Mouse (Mus musculus) c-Kit-positive CD71-negative TER-119-negative erythroid progenitor cells, embryonic 14.5 days (primary cell): ENCODE measurements at regions not wholly inside any gene's neighbourhood (a gene's known extent, or its start where the extent isn't known, plus 50 kb on each side); places are given as distances from the start of the nearest gene placed in this dataset.
A peak's percentile ranks its signal among the peaks of the same experiment; 100 is the strongest.

ENCODE experiments used
- DNase-seq: peaks from one replicate; pipeline ENCODE4 v3.0.0-alpha.2; 2013; ENCODE audit warnings: low read depth

DNA sequence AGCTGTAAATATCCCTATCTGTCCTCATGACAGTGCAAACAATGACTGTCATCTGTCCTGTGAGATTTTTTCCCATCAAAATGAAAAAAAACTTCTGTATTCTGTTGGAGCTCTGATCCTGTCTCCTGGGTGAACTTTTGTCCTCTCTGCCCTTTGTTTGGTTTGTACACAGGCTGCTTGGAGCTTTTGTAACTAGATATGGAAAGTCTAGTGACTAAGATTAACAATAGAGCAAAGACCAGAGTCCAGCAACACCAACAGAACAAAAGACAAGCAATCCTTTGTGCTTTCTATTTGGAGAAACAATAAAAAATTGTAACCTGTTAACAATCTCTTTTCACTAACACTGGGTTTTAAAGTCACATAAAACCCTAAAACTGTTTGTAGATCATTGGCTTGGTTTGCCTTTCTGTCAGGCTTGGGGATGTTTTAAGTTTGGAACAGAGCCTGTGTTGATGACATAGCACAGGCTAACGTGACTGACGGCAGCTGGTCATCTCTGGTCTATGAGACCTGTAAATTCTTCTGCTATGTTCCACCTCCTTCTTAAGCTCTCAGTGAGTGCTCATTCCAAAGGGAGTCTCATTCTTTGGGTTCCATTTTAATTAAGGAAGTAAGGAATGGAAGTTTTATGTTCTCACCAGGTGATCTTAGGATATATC, 219.8 kb downstream of the Gm9733 start:
- DNase-seq = no peak

GRCm38 (mm10) chr3:15118634-15119356, 213.3 kb downstream of the Gm9733 start:
- DNase-seq = no peak

DNA sequence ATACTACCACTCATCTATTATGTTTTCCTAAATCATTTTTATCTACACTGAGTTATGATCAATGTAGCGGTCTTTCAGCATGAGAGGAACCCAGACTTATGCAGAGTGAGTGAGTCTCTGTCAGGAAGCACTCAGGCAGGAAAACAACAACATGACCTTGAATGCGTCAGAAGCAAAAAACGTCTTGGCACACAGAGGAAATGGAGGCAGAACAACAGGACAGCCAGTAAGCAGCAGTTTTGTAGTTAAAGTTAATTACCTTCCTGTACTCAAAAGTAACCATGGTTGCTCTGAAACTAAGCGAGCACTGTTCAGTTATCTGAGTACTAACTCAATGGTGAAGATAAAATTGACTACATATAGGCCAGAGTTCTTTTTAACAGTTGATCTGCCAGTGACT, 205.4 kb downstream of the Gm9733 start:
- no peak for DNase-seq

GRCm38 (mm10) chr3:15128370-15128769, 203.7 kb downstream of the Gm9733 start:
- no peak for DNase-seq

GRCm38 (mm10) chr3:15128960-15129359, 203.1 kb downstream of the Gm9733 start:
- no peak for DNase-seq

DNA sequence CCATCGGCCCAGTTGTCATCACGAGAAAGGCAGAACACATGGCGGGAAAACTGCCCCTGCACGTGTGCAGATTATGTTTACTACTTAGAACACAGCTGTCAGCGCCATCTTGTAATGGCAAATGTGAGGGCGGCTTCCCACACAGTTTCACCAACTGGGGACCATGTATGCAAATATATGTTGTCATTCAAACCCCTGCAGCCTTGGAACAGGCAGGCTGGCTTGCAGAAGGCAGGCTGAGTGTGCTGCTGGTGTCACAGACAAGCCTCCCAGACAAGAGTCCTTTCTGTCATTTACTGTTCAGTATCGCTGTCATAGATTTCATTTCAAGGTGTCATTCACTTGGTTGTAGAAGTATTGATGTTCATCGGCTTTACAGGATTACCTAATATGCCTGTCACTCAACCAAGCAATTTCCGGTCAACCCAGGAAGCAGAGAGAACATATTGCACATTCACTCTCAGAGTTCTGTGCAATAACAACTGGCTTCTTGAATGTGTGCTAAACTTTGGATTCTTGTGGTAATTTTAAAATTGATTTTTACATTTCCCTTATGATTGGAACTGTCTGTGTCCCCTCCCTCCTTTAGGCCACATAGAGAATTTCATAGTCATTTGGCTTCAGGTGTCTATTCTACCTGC, 202.3 kb downstream of the Gm9733 start:
- no peak for DNase-seq

- DNase-seq = no peak
Measured at GRCm38 (mm10) chr3:15132136-15132535, 200.0 kb downstream of the Gm9733 start.

DNA sequence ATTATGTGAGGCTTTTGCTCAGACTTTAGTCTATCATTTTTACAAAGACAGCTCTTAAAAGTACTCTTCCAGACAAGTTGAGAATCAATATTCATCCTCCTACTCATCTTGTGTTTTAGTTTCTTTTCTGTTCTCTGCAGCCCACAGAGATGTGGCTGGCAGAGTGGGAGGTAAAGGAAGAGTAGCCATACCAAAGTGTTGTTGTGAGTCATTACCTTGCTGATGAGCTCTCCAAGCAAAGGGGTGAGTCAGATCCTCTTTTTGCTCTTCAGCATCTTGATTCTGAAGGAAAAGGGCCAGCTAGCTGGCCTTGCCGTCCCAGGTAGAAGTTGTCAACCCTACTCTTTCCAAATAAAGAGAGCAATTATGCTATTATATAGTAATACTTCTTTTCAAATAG, 192.6 kb downstream of the Gm9733 start:
- no peak for DNase-seq

DNA sequence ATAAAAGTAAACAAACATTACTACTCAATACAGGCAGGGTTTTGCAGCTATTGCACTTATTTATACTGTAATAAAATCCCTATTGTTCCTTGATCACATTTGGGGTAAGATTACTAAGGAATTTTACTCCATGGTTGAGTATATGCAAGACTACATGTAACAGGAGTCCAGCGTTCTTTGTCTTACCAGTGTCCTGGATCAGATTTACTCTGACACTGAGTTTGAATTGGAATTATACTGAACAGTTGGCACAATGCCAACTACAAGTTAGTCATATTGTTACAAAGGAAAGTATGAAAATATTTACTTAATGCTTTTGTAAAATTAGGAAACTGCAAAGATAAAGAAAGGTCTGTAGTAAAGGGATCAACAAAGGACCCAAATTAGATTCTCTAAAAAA, 178.4 kb downstream of the Gm9733 start:
- no peak for DNase-seq

- DNase-seq = no peak
Measured at GRCm38 (mm10) chr3:15154153-15154552, 177.9 kb downstream of the Gm9733 start.

DNA sequence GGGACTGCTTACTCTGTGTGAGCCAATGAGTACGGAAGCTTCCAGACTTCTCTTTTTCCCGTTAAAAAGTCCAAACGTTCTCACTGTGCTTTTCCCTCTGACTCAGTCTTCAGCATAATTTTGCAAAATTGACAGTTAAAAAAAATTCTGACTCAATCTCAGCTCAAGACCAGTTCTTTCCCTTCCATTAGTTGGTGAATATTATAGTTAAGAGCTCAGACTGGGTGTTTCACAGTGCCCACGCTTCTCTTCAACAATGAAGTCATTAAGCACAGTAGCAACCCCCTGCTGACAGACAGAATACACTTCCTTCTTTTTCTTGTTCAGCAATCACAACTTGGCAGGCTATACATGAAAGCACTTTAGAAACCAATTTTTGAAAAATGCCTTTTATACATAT, 175.4 kb downstream of the Gm9733 start:
- DNase-seq = no peak

DNA sequence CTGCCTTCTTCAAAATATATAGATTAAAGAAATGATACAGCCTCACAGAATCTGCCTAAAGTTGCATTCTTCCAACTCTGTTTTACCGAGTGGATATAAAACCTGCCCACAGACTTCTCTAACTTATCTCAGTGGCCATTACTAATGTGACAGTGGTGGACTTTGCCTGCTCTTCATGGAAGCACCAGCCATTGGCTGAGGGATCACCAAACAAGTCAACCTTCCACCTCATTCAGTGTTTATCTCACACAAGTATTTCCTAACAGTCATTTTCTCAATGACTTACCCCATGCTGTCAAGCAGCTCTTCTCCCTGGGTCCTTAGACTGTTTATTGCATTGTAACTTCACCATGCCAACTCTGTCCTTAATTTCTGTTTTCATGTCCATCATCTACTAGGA, 174.3 kb downstream of the Gm9733 start:
- no peak for DNase-seq

DNA sequence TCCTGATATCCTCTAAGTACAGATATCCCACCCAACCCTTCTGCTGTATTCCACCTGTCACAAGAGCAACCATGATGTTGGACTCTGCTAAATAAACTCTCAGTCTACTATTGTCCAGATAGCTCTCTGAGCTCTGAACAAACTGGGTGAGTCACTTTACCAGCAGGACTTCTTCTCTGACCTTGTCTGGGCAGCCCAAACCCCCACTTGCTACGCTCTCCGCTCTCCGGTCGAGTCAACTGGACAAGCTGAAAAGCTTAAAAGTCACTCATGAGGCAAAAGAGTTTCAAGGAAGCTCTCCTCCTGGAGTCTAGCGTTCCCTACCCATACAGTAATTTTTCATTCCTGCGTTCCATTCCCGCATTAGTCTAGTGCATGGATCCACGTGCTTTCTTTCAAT, 173.2 kb downstream of the Gm9733 start:
- DNase-seq = no peak

DNA sequence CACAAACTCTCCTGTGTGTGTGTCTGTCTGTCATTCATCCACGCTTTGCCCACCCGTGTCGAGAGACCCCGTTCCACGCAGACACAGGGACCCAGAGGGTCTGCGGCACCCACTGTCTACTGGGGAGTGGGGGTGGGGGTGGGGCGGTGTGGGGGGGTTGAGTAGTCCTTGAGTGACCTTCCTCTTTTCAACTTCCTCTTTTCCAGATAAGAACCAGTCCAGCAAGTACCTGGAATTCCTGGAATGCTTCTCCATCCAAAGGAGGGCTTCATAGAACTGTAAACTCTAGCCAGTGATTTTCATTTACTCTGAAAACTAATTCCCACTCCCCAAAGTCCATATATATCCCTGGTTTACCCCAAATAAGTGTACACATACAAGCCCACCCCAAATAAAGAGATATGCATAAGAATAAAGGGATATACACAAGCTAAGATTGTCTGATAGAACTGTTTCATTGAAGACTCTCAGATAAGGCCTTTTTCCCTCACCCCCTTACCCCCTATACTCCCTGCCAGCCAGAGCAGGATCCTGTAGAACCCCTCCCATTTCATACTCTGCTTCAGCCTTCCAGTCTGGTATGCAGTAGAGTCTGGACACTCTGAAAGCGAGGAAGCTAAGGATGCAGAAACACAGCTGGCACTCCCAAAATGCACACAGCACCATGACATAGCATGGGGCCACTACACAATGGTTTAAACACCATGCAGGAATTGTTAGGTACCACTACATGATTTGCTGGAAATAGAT, 172.0 kb downstream of the Gm9733 start:
- no peak for DNase-seq

GRCm38 (mm10) chr3:15175811-15176210, 156.3 kb downstream of the Gm9733 start:
- no peak for DNase-seq

DNA sequence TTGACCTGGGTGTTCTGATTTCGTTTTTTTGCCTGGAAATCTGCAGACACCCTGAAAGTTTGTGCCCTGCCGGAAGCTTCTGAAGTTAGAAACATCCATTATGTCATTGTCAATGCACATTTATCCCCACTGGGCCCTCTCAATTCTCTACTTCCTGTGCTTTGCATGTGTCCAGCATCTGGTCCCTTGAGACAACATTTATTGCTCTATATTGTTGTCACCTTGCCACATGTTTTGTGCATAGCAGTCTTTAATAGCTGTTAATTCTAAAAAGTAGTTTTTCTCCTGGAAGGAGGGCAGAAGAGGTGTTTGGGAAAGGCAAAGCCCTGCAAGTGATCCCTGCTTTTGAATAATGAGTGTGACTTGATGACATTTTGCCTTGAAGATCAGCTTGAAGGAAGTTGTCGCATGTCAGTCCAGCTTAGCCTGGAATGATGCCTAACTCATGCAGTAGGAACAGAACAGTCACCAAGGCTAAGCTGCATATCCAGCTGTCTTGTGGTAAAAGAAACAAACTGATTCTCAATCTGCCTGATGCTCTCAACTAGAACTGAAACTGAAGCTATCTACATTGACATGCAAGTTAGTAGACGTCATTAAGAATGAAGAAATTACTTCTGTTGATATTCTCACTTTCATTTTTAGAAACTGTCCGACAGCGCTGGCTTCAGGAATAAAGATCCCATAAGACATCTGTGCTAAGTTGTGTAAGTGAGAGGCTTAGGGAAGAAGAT, 152.9 kb downstream of the Gm9733 start:
- no peak for DNase-seq

- no peak for DNase-seq
Measured at GRCm38 (mm10) chr3:15181111-15181510, 151.0 kb downstream of the Gm9733 start.

- DNase-seq = no peak
Measured at GRCm38 (mm10) chr3:15186731-15187130, 145.4 kb downstream of the Gm9733 start.

DNA sequence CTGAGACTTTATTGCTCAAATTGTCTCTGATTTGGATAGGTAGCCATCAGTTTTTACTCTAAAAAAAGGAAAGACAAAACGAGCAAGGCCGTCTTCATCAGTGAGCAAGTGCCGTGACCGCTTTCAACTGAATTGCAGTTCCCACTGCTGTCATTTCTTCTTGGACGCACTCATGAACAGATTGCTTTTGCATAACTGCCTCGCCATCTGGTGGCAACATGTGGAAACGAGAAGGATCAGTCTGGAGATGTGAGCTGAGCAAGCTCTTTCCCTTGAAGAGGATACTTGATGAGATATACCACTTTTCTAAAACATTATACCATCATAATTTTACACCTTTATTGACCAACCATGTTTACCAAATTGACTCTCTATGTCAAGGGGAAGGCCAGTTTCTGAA, 137.7 kb downstream of the Gm9733 start:
- peak; percentile 64 for DNase-seq

DNA sequence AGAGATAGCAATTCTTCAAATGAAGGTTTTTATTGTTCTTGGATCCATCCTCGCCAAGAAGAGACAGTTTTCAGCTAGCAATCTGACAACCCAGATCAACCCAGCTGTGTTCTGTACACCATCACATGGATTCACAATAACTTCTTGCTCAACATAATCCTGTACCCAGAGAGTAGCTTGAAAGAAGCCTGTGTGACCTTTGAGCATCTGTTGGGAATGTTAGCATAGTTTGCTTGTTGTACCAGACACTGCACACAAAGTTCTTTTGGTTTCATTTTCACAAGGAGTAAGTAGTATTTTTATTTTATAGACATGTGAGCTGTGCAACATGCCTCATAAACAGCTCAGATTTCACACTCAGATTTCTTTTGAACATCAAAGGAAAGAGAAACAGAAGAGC, 136.0 kb downstream of the Gm9733 start:
- DNase-seq = no peak

DNA sequence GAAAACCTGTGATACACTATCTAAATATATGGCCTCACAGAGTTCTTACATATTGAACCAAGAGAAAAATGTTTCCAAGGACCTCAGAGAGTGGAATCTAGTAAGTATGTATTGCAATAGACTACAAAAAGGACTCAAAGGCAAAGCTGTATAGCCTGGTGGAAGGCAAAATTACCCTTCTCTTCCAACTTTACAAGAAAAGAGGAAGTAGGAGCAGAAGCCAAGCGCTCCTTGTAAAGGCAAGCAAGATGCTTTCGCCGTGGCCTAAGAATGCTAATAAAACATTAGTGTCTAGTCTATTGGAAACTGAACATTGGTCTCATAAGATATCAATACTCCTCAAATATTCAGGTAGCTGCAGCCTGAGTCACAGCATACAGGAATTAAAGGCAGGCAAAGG, 134.0 kb downstream of the Gm9733 start:
- DNase-seq = peak; percentile 4

DNA sequence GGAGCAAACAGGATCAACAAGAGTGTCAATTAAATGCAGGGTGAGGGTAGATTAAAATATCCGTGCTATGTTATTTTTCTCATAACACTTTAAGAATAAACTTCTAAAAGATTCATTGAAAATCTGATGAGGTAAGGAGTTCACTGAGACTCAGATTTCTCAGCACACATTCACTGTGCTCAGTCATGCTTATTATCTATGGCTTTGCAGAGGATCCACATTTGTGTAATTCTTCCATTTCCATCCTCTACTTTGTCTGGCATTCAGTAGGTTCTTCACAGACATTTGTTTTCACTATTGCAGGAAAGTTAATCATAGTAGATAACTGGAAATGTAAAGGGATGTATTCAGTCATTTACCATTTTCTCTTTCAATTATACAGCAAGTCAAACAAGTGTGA, 131.8 kb downstream of the Gm9733 start:
- no peak for DNase-seq
